Mouse (Mus musculus) activated CD4-positive, CD25-positive, alpha-beta regulatory T cell, adult 4 months (primary cell): ENCODE data around the gene Rps6ka5. TPM values are rescaled to one million over a fixed set of nuclear protein-coding genes. Genes with fewer than 3 reads are reported as not detected.
A peak's percentile ranks its signal among the peaks of the same experiment; 100 is the strongest.

ENCODE experiments used
- ATAC-seq: one replicate; pipeline ENCODE4 v1.8.0; 2017
- polyA plus RNA-seq, 2 experiments: library from polyadenylated mRNA; unstranded; fragments of 100-300 nt; shearing (Covaris generic); gene quantifications; one replicate each; pipeline ENCODE4 v1.2.1; 2017

Gene Rps6ka5
- polyA plus RNA-seq, 2 experiments from 2014 or later = 3.7 to 7.2 TPM

- no peak for ATAC-seq
Measured at GRCm38 (mm10) chr12:100529172-100529571, 197.6 kb downstream of the Rps6ka5 start.

DNA sequence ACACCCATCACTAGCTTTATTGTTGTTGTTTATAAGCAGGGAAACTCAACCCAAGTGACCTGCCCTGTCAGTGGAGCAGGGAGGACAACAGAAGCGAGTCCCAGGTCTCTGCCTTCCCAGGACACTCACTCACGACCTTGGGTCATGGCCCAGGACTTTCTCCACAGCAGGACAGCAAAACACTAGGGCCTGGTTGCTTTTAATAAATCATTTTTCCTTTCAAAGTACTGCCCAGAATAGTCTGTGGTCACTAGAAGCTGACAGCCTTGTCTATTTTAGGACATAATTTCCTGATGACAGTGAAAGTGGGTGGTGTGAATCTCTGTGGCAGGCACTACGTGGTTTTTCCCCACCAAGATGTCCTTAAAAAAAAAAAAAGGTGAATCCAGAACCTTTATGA lies 198.5 kb downstream of the Rps6ka5 start:
- no peak for ATAC-seq

DNA sequence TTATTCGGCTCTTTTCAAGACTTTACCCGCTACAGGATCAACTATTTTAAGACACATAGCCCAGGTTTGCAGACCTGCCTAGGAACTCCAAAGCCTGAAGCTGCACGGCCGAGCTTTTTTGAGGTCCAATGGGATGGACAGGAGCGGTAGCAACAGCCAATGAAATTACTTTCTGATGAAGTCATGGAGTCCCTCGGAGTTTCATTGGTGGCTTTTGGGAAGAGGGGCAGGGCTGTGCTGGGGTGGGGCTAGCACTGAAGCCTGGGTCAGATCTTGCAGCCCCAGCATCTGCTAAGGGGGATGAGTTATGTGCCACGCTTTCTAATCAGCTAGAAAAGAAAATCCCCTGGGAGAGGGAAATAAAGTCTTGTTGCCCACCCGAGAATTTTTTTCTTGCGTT lies 199.0 kb downstream of the Rps6ka5 start:
- ATAC-seq = peak; percentile 28

DNA sequence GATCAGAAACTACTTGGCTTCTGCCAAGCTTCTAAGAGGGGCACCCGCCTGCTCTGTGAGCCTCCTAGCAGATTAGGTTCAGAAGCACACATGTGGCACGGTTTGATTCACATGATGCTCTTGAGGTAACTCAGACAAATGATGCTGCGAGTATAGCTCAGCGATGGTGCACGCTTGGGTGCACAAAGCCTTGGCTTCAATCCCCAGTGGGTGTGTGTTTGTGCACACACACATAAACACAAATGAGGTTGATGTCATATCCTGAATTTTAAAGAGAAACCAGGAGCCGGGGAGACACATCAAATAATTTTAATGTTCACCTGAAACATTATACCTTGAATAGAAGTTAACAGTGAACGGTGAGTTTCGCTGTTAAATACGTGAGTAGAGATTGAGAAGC lies 199.5 kb downstream of the Rps6ka5 start:
- no peak for ATAC-seq

- no peak for ATAC-seq
Measured at GRCm38 (mm10) chr12:100525939-100526338, 200.8 kb downstream of the Rps6ka5 start.

DNA sequence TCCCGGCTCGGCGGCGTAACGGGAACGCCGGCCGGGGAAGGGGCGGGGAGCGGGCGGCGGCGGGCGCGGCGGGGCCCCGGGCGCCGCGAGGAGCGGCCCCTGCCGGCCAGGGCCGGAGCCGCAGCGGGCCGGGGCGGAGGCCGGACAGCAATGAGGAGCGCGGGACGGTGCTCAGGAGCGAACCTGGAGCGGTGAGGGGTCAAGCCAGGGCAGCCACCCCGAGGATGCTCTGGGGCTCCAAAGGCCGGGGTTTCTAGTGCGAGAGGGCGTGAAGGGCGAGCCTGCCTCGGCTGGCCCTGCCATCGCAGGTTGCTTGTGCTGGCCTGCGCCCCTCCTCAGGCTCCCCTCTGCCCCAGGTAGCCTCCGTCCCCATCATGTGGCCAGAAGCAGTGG lies 206.0 kb downstream of the Rps6ka5 start, which contains the start of gene Ttc7b:
Ttc7b (minus strand) TSS at position 33 of the 393 bp plus-strand sequence.
- ATAC-seq = peak; percentile 59

GRCm38 (mm10) chr12:100520077-100520793 lies 206.5 kb downstream of the Rps6ka5 start:
- ATAC-seq = peak; percentile 44

DNA sequence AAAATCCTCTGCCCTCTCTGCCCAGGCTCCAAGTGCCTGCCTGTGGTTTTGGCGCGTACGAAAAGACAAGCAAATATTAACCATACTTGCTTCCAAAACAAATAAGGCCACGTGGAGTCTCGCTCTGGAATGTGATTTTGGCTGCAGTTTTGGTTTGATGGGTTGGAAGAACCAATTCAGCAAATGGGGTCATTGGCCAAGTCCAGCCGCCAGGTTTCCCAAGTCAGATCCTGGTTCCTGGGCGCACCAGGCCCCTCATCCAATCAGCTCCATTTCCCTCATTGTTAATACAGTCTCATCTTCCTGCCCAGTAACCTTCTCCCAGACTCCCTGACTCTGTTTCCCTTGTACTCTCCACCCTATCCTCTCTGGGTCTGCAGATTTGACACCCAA lies 207.1 kb downstream of the Rps6ka5 start:
- ATAC-seq = no peak

- ATAC-seq = no peak
Measured at GRCm38 (mm10) chr12:100517371-100517770, 209.4 kb downstream of the Rps6ka5 start.

- no peak for ATAC-seq
Measured at GRCm38 (mm10) chr12:100516161-100516838, 210.5 kb downstream of the Rps6ka5 start.

- no peak for ATAC-seq
Measured at GRCm38 (mm10) chr12:100515493-100515892, 211.3 kb downstream of the Rps6ka5 start.

DNA sequence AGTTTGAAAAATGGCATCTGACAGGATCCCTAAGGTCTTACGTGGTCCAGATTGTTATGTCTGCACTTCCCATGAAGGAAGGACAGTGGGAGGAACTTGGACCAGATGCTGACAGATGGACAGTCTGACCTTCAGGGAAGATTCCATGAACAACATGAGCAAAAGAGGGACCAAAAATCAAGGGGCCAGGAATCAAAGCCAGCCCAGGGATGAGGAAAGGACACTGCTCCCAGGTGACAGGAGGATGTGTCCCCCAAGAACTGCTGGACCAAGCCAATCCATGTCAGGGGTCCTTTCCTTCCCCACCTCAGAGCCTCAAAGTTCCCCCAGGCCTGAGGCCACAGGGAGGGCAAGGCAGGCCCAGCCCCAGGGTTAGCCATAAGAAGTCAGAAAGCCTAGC lies 212.2 kb downstream of the Rps6ka5 start:
- no peak for ATAC-seq

DNA sequence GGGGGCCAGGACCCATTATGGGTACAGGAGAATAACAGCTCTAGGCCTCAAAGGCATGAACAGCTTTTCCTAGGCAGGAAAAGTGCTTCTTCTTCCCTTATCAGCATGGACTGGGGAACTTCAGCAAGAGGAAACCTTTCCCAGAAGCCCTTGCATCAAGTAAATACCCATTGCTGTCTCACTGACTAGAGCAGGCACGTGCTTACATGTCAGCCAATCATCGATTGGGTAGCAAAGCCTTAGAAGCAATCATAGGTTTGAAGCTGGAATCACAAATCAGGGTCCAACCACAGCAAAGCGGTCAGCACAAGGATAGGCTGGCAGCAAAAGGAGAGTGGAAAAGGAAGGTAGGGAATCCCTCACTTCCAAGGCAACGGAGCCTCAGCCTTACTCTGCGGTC lies 213.7 kb downstream of the Rps6ka5 start:
- no peak for ATAC-seq

DNA sequence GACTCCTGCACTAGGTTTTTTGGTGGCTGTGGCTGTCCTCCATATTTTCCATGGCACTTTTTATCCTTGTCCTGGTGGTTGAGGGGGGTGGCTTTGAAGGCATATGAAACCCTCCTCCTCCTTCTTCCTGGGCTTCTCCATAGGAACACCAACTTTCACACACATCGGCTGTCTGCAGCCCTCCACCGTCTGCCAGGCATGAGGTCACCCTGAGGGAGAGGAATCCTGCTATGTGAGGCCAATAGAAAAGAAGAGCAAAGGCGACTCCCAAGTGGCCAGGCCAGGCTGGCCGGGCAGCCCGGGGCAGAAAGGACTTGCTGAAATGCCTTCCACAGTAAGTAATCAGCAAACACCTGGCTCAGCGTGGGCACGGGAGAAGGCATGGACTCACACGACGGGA lies 214.1 kb downstream of the Rps6ka5 start:
- ATAC-seq = no peak

GRCm38 (mm10) chr12:100509615-100510282 lies 217.0 kb downstream of the Rps6ka5 start:
- ATAC-seq = no peak

DNA sequence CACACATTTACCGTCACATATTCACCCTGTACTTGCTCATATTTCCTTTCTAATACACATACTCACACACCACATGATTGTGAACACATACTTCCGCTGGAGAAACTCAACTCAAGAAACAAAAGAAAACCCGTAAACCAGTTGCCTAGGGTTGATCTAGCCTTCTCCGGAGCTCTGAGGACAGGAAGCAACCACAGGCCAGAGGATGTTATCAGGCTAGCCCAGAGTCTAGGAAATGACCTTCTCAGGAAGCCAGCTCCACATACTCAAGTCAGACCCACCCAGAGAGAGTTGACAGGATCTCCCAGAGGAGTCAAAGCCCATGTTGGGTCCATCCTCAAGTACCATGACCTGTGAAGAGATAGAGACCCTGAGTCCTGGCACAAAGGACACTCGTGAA lies 218.1 kb downstream of the Rps6ka5 start:
- ATAC-seq = peak; percentile 46

GRCm38 (mm10) chr12:100505484-100505883 lies 221.3 kb downstream of the Rps6ka5 start:
- no peak for ATAC-seq

DNA sequence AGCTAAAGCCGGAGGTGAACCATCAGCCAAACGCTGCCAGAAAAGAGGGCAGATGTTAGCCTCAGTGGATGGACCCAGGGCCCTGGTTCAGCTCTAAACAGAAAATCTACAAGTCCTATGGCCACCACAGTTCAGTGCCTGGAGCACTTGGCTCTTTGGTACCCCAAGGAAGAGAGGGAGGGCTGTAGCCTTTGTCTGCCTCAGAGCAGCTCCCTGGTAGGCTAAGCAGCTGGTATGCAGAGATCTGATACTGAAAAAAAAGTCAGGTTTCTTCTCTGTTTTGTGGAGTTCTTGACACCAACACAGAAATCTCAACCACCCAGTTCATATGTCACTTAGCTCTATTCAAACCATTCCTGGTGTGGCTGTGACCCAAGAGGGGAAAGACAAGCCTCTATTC lies 222.2 kb downstream of the Rps6ka5 start:
- no peak for ATAC-seq

- ATAC-seq = no peak
Measured at GRCm38 (mm10) chr12:100503659-100504058, 223.1 kb downstream of the Rps6ka5 start.

DNA sequence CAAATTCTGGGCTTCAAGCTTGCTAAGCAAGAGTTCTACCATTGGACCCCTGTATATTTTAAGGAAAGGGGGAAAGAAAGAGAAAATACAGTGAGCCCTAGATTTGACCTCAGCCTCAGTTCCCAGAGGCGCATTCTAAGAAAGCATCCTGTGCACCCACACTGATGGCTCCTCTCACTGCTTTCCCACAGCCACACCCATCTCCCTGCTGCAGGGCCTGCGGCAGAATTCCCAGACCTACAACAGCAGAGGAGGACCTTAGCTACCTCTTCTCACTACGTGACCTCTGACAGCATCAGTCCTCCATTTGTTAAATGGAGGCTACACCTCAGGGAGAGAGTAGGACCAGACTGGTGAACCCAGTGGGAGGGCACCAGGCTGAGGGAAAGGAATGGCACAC lies 224.2 kb downstream of the Rps6ka5 start:
- ATAC-seq = no peak

GRCm38 (mm10) chr12:100501261-100501660 lies 225.5 kb downstream of the Rps6ka5 start:
- peak; percentile 91 for ATAC-seq

DNA sequence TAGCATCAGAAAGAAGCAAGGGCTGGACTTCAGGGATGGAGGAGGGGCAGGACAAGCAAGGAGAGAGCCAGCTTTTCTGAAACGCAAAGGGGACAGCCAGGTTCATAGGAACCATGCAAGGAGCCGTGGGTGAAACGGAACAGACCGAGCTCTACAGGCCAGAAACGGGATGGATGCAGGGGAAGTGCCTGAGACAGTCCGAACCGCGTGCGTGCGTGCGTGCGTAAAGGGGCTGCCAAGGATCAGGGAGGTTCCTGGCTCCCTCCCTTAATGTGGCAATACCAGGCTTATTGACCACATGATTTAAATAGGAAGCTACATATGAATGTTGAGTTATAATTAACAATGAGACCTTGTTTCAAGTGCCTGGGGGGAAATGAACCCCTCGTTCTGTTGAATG lies 227.3 kb downstream of the Rps6ka5 start:
- no peak for ATAC-seq
